In genomic region chr4:45703997-45704396, GRCm38 (mm10) we compare ENCODE assay signal across 24 mouse cellular contexts.
DNase-seq lines count a peak whose midpoint lies in the region; ATAC-seq and TF ChIP-seq lines count a peak whose summit lies in the region.
"Had no signal": no experiment of that assay in that cellular context is flagged by ENCODE, and none has a peak within 500 bp of the region (broad histone marks: within the 10 kb centered on the region; RNA-seq: fewer than 3 reads in every experiment).

No protein-coding gene starts in this region.

- no peak overlapping the region for H3K4me3 ChIP-seq in kidney, adult 2 months (ENCODE audit: insufficient read depth, low read depth, low read length)
- no peak overlapping the region for H3K4me3 ChIP-seq in kidney, embryonic 14.5 days (ENCODE audit: low read length)
- H3K4me3 ChIP-seq in ES-Bruce4 (ENCODE audit: low read depth, low read length) = no peak overlapping the region
- H3K4me3 ChIP-seq: embryonic facial prominence, embryonic 15.5 days; heart, adult 2 months; heart, embryonic 13.5 days; layer of hippocampus, adult 2 months; liver, embryonic 13.5 days had no signal

- no peak overlapping the region for H3K9ac ChIP-seq in kidney, embryonic 14.5 days (ENCODE audit: low read depth, low read length)
- H3K9ac ChIP-seq in ES-Bruce4 (ENCODE audit: low read depth, poor library complexity, severe bottlenecking) = no peak overlapping the region
- H3K9ac ChIP-seq: embryonic facial prominence, embryonic 15.5 days; heart, embryonic 13.5 days; liver, embryonic 13.5 days had no signal

- no peak for TF ChIP-seq POLR2A in kidney, adult 2 months (IDR thresholded peaks at IDR 0.05; ENCODE audit: low read depth, low read length)
- no peak for TF ChIP-seq POLR2A in ES-Bruce4 (IDR thresholded peaks at IDR 0.05; ENCODE audit: insufficient read depth, low read length)

- 0 out of 2 replicates have a peak, but pooled peaks cover 3% of the 10 kb centered on the region for H3K9me3 ChIP-seq in kidney, embryonic 14.5 days (ENCODE audit: control insufficient read depth, low read length)
- no peaks in the 10 kb centered on the region for H3K9me3 ChIP-seq in ES-Bruce4 (replicated peaks; ENCODE audit: control insufficient read depth, insufficient read depth, low read length, poor library complexity, severe bottlenecking)
- H3K9me3 ChIP-seq: embryonic facial prominence, embryonic 15.5 days; heart, embryonic 13.5 days; liver, embryonic 13.5 days had no signal

- 0 out of 2 replicates have a peak, but pooled peaks have one; percentile 46 for TF ChIP-seq EP300 in ES-Bruce4 (IDR thresholded peaks at IDR 0.05; ENCODE audit: insufficient read depth, low read depth, low read length)

- ATAC-seq in kidney, embryonic 14.5 days (ENCODE audit: low FRiP score, low TSS enrichment) = no peak
- ATAC-seq: forebrain, embryonic 16.5 days had no signal

- H3K27me3 ChIP-seq in kidney, adult 2 months (replicated peaks; ENCODE audit: control insufficient read depth, insufficient read depth, low read length) = no peaks in the 10 kb centered on the region
- H3K27me3 ChIP-seq in kidney, embryonic 14.5 days (ENCODE audit: control insufficient read depth, insufficient read depth, low read length) = no peaks in the 10 kb centered on the region
- no peaks in the 10 kb centered on the region for H3K27me3 ChIP-seq in ES-Bruce4 (ENCODE audit: control insufficient read depth, insufficient read depth, low read length, poor library complexity, severe bottlenecking)
- H3K27me3 ChIP-seq: embryonic facial prominence, embryonic 15.5 days had no signal

- no peak overlapping the region for H3K27ac ChIP-seq in kidney, adult 2 months (ENCODE audit: insufficient read depth, low read depth, low read length)
- no peak overlapping the region for H3K27ac ChIP-seq in kidney, embryonic 14.5 days (ENCODE audit: low read depth, low read length)
- no peak overlapping the region for H3K27ac ChIP-seq in ES-Bruce4 (ENCODE audit: insufficient read depth, low read length)
- H3K27ac ChIP-seq: embryonic facial prominence, embryonic 15.5 days; heart, adult 2 months; heart, embryonic 13.5 days; kidney, postnatal 0 days; layer of hippocampus, adult 2 months; liver, embryonic 13.5 days had no signal

- no peak for TF ChIP-seq CTCF in kidney, adult 2 months (conservative IDR thresholded peaks at IDR 0.05; ENCODE audit: insufficient read depth, insufficient read length, low read depth, low read length)
- TF ChIP-seq CTCF in ES-Bruce4 (IDR thresholded peaks at IDR 0.05; ENCODE audit: low read depth, low read length) = no peak

- 34% methylated on average over 7 of the region's 7 CpGs for WGBS in kidney, adult 2 months
- 64% methylated on average over 7 of the region's 7 CpGs for WGBS in kidney, embryonic 14.5 days

- no peak overlapping the region for H3K4me2 ChIP-seq in kidney, embryonic 14.5 days (replicated peaks; ENCODE audit: low read depth, low read length)
- H3K4me2 ChIP-seq: embryonic facial prominence, embryonic 15.5 days; heart, embryonic 13.5 days; liver, embryonic 13.5 days; midbrain, embryonic 11.5 days had no signal

- no peaks in the 10 kb centered on the region for H3K36me3 ChIP-seq in kidney, adult 2 months (ENCODE audit: control insufficient read depth, insufficient read depth, low read length)
- no peaks in the 10 kb centered on the region for H3K36me3 ChIP-seq in kidney, embryonic 14.5 days (ENCODE audit: control insufficient read depth, insufficient read depth, low read length)
- no peaks in the 10 kb centered on the region for H3K36me3 ChIP-seq in ES-Bruce4 (ENCODE audit: control insufficient read depth, insufficient read depth, low read length, poor library complexity, severe bottlenecking)
- H3K36me3 ChIP-seq: embryonic facial prominence, embryonic 15.5 days; heart, embryonic 13.5 days; liver, embryonic 13.5 days had no signal

- no peaks in the 10 kb centered on the region for H3K4me1 ChIP-seq in kidney, adult 2 months (ENCODE audit: control insufficient read depth, insufficient read depth, low read length)
- H3K4me1 ChIP-seq in kidney, embryonic 14.5 days (ENCODE audit: control insufficient read depth, insufficient read depth, low read length) = no peaks in the 10 kb centered on the region
- no peaks in the 10 kb centered on the region for H3K4me1 ChIP-seq in ES-Bruce4 (ENCODE audit: control insufficient read depth, insufficient read depth, low read length)
- H3K4me1 ChIP-seq: embryonic facial prominence, embryonic 15.5 days; liver, embryonic 13.5 days had no signal

- DNase-seq in kidney, adult 2 months = peak; percentile 15
- DNase-seq in R1 (ENCODE audit: low read depth, low spot score) = peak; percentile 13
- DNase-seq in kidney, postnatal 25 days = peak; percentile 4 to 48
- no peak for DNase-seq in urinary bladder, postnatal 25 days (ENCODE audit: low spot score)
- no peak for DNase-seq in urinary bladder, postnatal 36 days (ENCODE audit: low spot score in 2 of 2)
- DNase-seq: adrenal gland, adult 8-10 months; B cell, adult 2 months; cerebellum, adult 8-10 months; gastrocnemius, postnatal 25 days; heart, adult 2 months; heart, postnatal 14 days; liver, embryonic 13.5 days; lung, adult 2 months; lung, postnatal 14 days; right cerebral cortex, postnatal 25 days; spleen, adult 18-20 months had no signal

Comparison
In these comparisons a context has a peak if more than half of its experiments do, and no peak if none do; other contexts are left out.
1. DNase-seq: peak in kidney, adult 2 months (single experiment), R1 (single experiment) and kidney, postnatal 25 days (2 of 2); none in urinary bladder, postnatal 25 days (single experiment) and urinary bladder, postnatal 36 days (0 of 2).